Mouse (Mus musculus): ENCODE measurements around the gene Cdcp1.

DNA sequence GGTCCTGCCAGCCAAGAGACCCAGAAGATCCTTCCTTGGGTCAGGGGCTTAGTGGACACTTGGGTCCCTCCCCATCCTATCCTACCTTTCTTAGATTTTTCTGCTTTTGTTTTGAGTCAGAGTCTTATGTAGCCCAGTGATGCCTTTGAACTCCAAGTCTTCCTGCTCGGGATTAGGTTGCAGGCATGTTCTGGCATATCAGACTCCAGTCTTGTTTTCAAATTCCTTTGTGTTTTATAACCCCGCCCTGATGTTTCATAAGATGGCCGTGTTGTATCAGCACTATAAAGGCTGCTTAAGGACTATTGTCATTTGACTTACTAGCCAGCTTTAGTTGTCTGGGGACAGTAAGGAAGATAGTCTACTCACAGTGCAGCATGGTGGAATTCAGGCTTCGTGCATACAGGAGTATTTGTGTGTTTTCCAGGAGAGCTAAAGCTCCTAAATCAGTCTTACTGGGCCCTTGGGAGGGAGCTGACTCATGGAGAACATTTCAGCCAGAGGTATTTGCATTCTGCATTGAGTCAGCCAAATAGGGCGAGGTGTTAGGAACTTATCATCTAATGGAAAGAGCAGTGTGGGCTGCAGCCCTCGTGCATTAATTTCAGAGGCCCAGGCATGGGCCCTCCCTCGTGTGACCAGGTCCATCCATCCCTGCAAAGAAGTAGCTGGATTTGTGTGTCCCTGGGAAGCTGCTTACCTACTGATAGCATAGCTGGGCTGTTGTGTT lies 78.7 kb downstream of the Cdcp1 start:
- no peak for TF ChIP-seq GATA1 (IDR thresholded peaks at IDR 0.05; ENCODE audit: borderline replicate concordance, low read length)
- no peak for TF ChIP-seq FLI1 (IDR thresholded peaks at IDR 0.05; ENCODE audit: low read length)

All from megakaryocyte, embryonic 14.5 days (primary cell).